Mouse (Mus musculus) embryonic facial prominence, embryonic 14.5 days (tissue): Measurements from ENCODE around the gene Gdf7. TPM values are rescaled to one million over a fixed set of nuclear protein-coding genes. Genes with fewer than 3 reads are reported as not detected.

ENCODE experiments used
- ATAC-seq: fragments of 200-750 bp; cut with Nextera tagmentation; 2 replicates; pipeline ENCODE4 v1.8.0; 2017; ENCODE audit warnings: low read depth, moderate number of reproducible peaks, moderate TSS enrichment
- DNase-seq: peaks from one replicate; pipeline ENCODE4 v3.0.0-alpha.2; 2015; ENCODE audit warnings: low spot score
- H3K27ac ChIP-seq: fragments of 300-500 bp; sonication (generic); replicated peaks from 2 replicates; pipeline ENCODE4 v1.5.1; 2014; ENCODE audit warnings: low read depth, mild to moderate bottlenecking, low read length, moderate library complexity
- H3K27me3 ChIP-seq: fragments of 300-500 bp; sonication (generic); replicated peaks from 2 replicates; pipeline ENCODE4 v1.6.1; 2014; ENCODE audit warnings: low read length; ENCODE audit not compliant: control insufficient read depth, insufficient read depth
- H3K36me3 ChIP-seq: fragments of 300-500 bp; sonication (generic); 2 replicates; pipeline ENCODE4 v1.6.1; 2014; ENCODE audit warnings: low read length, mixed read lengths; ENCODE audit not compliant: control insufficient read depth, insufficient read depth
- H3K4me1 ChIP-seq: fragments of 300-500 bp; sonication (generic); 2 replicates; pipeline ENCODE4 v1.6.1; 2014; ENCODE audit warnings: antibody characterized with exemption, low read length; ENCODE audit not compliant: control insufficient read depth, insufficient read depth
- H3K4me2 ChIP-seq: fragments of 300-500 bp; sonication (generic); 2 replicates; pipeline ENCODE4 v1.6.1; 2014; ENCODE audit warnings: low read depth, mild to moderate bottlenecking, low read length, moderate library complexity, mixed read lengths
- H3K4me3 ChIP-seq: fragments of 300-500 bp; sonication (generic); 2 replicates; pipeline ENCODE4 v1.5.1; 2014; ENCODE audit warnings: low read depth, mild to moderate bottlenecking, low read length
- H3K9ac ChIP-seq: fragments of 300-500 bp; sonication (generic); 2 replicates; pipeline ENCODE4 v1.6.1; 2014; ENCODE audit warnings: low read depth, mild to moderate bottlenecking, low read length, moderate library complexity, mixed read lengths
- H3K9me3 ChIP-seq: fragments of 300-500 bp; sonication (generic); 2 replicates; pipeline ENCODE4 v1.6.1; 2016; ENCODE audit warnings: low read length; ENCODE audit not compliant: control insufficient read depth
- whole genome bisulfite sequencing: fragments of 180-500 bp; shearing (Covaris S2); extraction: QIAGEN DNeasy Blood & Tissue Kit; methylation state at CpG from one replicate; pipeline ENCODE4 v1.1.7; 2014; 5-methylcytosine and 5-hydroxymethylcytosine counted together
- polyA plus RNA-seq: library from polyadenylated mRNA; unstranded; fragments of >200 nt; fragmentation: Nextera tagmentation; extraction: Ambion mirVana; gene quantifications from 2 replicates; pipeline ENCODE4 v1.2.1, GENCODE M21; 2014

Gdf7 gene
- polyA plus RNA-seq, 1 experiment from 2014 or later: 0.54 TPM

DNA sequence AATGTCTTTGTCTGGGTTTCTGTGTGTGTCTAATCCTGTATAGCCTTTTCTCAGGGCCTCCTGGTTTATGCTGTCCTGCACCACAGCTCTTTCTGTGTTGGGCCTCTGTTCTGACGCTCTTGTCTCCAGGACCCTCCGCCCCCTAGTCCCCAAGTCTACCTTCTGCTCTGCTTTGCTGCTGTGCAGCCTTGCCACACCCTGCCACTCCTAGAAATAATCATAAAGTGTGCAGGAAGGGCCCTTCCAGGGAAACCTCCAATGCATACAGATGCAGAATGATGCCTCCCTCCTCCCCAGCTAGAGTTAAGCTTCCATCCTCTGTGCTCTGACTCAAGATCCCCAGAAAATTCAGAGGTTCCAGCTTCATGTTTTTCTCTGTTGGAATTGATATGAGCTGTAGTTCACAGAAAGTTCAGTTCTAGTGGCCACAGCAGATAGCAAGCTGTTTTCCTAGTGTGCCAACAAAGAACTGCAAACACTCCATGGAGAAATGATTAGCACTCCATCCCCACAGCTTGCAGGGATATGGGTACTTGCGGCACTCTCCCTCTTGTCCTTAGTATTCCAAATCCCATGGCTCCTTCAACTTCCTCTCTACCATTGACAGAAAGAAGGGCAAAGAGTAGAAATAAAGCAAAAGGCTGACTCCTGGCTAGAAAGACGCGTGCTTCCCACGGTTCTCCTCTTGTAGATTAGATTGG lies 28.1 kb downstream of the Gdf7 start:
- Histone ChIP-seq H3K9ac (no peak overlapping the region), H3K4me1 (no peaks in the 10 kb centered on the region), H3K4me2 (no peak overlapping the region), H3K27ac (no peak overlapping the region), H3K9me3 (no peaks in the 10 kb centered on the region), H3K27me3 (no peaks in the 10 kb centered on the region), H3K36me3 (no peaks in the 10 kb centered on the region), H3K4me3 (no peak overlapping the region)
- ATAC-seq (no peak), DNase-seq (no peak)
- 93% methylated on average over 6 of the region's 6 CpGs for WGBS

DNA sequence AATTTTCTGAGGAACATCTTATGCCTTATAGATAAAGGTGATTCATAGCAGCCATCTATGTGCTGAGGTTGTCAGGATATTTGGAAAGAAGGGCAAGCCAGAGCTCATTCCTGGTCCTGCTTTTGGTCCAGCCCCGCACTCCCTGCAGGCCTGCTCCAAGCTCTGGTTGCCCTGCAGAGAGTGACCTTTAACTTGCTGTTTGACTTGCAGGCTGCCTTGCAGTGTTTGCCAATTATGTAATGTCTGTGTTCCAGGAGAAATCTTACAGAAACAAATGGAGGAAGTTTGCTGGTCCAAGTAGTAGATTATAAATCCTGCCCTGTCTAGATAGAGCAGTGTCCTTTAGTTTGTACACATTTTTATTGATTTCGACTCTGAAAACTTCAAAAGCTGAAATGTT lies 30.3 kb downstream of the Gdf7 start:
- no peak for ATAC-seq
- Histone ChIP-seq H3K9ac (no peak overlapping the region), H3K27ac (no peak overlapping the region), H3K36me3 (no peaks in the 10 kb centered on the region), H3K27me3 (no peaks in the 10 kb centered on the region), H3K4me1 (no peaks in the 10 kb centered on the region), H3K4me2 (no peak overlapping the region), H3K4me3 (no peak overlapping the region), H3K9me3 (no peaks in the 10 kb centered on the region)
- no peak for DNase-seq
- 87% methylated on average over 2 of the region's 2 CpGs for WGBS

DNA sequence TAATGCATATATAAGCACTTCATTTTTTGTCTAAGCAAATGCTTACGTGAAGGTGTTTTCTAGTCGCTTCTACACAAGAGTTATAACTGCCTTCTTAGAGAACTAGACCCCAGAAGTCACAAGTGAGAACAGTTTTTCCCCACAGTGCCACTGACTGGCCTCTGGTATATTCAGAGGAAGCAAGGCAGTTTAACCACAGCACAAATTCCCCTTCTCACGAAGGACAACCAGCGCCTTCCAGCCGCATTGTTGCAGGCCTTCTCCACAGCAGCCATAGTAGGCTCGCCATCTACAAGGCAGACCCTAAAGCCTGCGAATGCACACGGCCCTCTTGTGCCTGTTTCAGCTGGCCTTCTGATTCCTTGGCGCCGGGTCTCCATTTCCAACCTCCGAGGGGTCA lies 32.1 kb downstream of the Gdf7 start:
- Histone ChIP-seq H3K36me3 (no peaks in the 10 kb centered on the region), H3K27ac (no peak overlapping the region), H3K4me3 (no peak overlapping the region), H3K4me2 (no peak overlapping the region), H3K4me1 (no peaks in the 10 kb centered on the region), H3K9me3 (no peaks in the 10 kb centered on the region), H3K27me3 (no peaks in the 10 kb centered on the region), H3K9ac (no peak overlapping the region)
- ATAC-seq: no peak
- no peak for DNase-seq
- WGBS: 89% methylated on average over 11 of the region's 11 CpGs

DNA sequence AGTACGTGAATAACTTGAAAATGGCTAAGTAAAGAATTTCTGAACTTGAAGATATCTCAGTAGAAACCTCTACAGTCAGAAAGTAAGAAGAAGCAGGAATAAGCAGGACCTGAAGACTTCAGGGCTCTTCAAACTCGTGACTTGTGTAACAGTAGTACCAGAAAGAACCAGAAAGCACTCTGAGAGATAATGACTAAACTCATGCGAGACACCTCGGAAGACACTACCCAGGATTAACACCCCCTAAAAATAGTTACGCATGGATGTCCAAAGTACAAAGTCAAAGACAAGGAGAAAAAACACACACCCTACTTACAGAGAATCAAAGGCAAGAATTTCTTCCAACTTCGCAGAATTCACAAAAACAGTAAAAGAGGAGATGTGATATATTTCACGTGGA lies 35.4 kb downstream of the Gdf7 start:
- no peaks in the 10 kb centered on the region for H3K36me3 ChIP-seq
- H3K27me3 ChIP-seq: no peaks in the 10 kb centered on the region
- no peak overlapping the region for H3K4me3 ChIP-seq
- DNase-seq: no peak
- no peaks in the 10 kb centered on the region for H3K9me3 ChIP-seq
- WGBS: 85% methylated on average over 7 of the region's 7 CpGs
- no peak for ATAC-seq
- H3K4me1 ChIP-seq: no peaks in the 10 kb centered on the region
- no peak overlapping the region for H3K4me2 ChIP-seq
- H3K9ac ChIP-seq: no peak overlapping the region
- H3K27ac ChIP-seq: no peak overlapping the region

DNA sequence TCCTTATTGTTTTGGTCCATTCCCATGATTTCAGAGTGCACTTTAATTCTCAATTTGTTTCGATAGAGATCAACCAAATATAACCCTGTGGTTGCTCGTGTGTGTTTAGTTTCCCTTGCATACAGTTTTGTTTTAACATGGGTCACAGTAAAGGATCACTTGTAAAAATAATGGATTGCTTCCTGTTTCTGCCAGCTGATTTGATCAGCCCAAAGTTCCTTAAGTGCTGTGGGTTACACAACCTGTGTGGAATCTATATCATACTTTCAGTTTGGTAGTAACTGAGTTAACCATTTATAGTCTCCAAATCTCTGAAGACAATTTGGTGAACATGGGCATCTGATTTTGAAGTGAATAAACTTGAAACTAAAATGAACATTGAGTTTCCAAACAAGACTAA lies 41.5 kb downstream of the Gdf7 start:
- H3K4me2 ChIP-seq: no peak overlapping the region
- WGBS: 62% methylated on average over 2 of the region's 2 CpGs

More for the DNA sequence above, 41.5 kb downstream of the Gdf7 start:
- DNase-seq: no peak
- H3K9ac ChIP-seq: no peak overlapping the region
- no peak for ATAC-seq
- H3K36me3 ChIP-seq: no peaks in the 10 kb centered on the region
- H3K9me3 ChIP-seq: no peaks in the 10 kb centered on the region
- H3K27ac ChIP-seq: no peak overlapping the region
- H3K27me3 ChIP-seq: no peaks in the 10 kb centered on the region
- no peaks in the 10 kb centered on the region for H3K4me1 ChIP-seq
- no peak overlapping the region for H3K4me3 ChIP-seq

Other genes starting within 250 kb of the Gdf7 start
- gene Ldah, start 93.8 kb downstream of the Gdf7 start, polyA plus RNA-seq: 41.7 and 46.9 TPM in 2 replicates
- gene Hs1bp3, start 11.5 kb upstream of the Gdf7 start, polyA plus RNA-seq: 10.4 and 12.4 TPM in 2 replicates
- 72.8 and 76.8 TPM in 2 replicates for gene Rhob, start 198.1 kb upstream of the Gdf7 start, polyA plus RNA-seq